Mouse (Mus musculus) stomach, postnatal 0 days (tissue): ENCODE data around the gene Fez1. TPM values are rescaled to one million over a fixed set of nuclear protein-coding genes. Genes with fewer than 3 reads are reported as not detected.

ENCODE experiments used
- ATAC-seq: fragments of 200-750 bp; cut with Nextera tagmentation; 2 replicates; pipeline ENCODE4 v1.8.0; 2017; ENCODE audit not compliant: low FRiP score, low TSS enrichment
- DNase-seq: peaks from one replicate; pipeline ENCODE4 v3.0.0-alpha.2; 2016; ENCODE audit warnings: low spot score
- H3K27ac ChIP-seq: fragments of 300-500 bp; sonication (generic); replicated peaks from 2 replicates; pipeline ENCODE4 v1.5.1; 2014; ENCODE audit warnings: mild to moderate bottlenecking, control low read depth
- H3K27me3 ChIP-seq: fragments of 300-500 bp; sonication (generic); 2 replicates; pipeline ENCODE4 v1.6.1; 2014; ENCODE audit warnings: low read length; ENCODE audit not compliant: control insufficient read depth, insufficient read depth
- H3K36me3 ChIP-seq: fragments of 300-500 bp; sonication (generic); 2 replicates; pipeline ENCODE4 v1.6.1; 2014; ENCODE audit warnings: low read length, mixed read lengths; ENCODE audit not compliant: control insufficient read depth, insufficient read depth
- H3K4me1 ChIP-seq: fragments of 300-500 bp; sonication (generic); replicated peaks from 2 replicates; pipeline ENCODE4 v1.6.1; 2014; ENCODE audit warnings: antibody characterized with exemption; ENCODE audit not compliant: control insufficient read depth, insufficient read depth
- H3K4me2 ChIP-seq: fragments of 300-500 bp; sonication (generic); replicated peaks from 2 replicates; pipeline ENCODE4 v1.6.1; 2014; ENCODE audit warnings: low read depth, mild to moderate bottlenecking, control low read depth, moderate library complexity
- H3K4me3 ChIP-seq: fragments of 300-500 bp; sonication (generic); 2 replicates; pipeline ENCODE4 v1.5.1; 2014; ENCODE audit warnings: low read depth, low read length, control low read depth
- H3K9ac ChIP-seq: fragments of 300-500 bp; sonication (generic); 2 replicates; pipeline ENCODE4 v1.6.1; 2014; ENCODE audit warnings: mild to moderate bottlenecking, low read length, control low read depth, mixed read lengths
- H3K9me3 ChIP-seq: fragments of 300-500 bp; sonication (generic); 2 replicates; pipeline ENCODE4 v1.6.1; 2016; ENCODE audit warnings: low read length; ENCODE audit not compliant: control insufficient read depth
- CTCF ChIP-seq: IDR thresholded peaks from 2 replicates; pipeline ENCODE4 v1.5.1; 2016; ENCODE audit warnings: antibody characterized with exemption, low read depth, mild to moderate bottlenecking, moderate library complexity
- EP300 ChIP-seq: optimal IDR thresholded peaks from 2 replicates; pipeline ENCODE3; 2016; ENCODE audit warnings: antibody characterized with exemption
- WGBS: fragments of 180-500 bp; shearing (Covaris S2); extraction: QIAGEN DNeasy Blood & Tissue Kit; methylation state at CpG from one replicate; pipeline ENCODE4 v1.1.7; 2014; 5-methylcytosine and 5-hydroxymethylcytosine counted together
- polyA plus RNA-seq: library from polyadenylated mRNA; unstranded; fragments of >200 nt; fragmentation: Nextera tagmentation; extraction: Ambion mirVana; gene quantifications from 2 replicates; pipeline ENCODE4 v1.2.1, GENCODE M21; 2015

Fez1 gene
- polyA plus RNA-seq, 1 experiment from 2014 or later: 6.8 TPM

DNA sequence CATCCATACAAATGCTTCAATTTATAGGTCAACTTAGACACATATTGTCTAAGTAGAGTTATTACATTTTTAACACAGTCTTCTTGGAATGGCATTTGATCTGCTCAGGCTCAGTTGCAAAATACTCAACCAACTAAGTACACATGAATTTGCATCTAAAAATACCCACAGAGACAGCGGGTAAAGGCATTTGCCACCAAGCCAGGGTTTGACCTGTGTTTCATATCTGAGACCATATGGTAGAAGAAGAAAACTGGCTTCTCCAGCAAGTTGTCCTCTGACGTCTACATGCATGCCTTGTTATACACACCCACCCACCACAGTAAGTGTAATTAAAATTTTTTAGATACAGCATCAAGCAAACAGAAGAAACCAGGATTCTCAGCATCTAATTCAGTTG lies 52.1 kb downstream of the Fez1 start:
- Histone ChIP-seq H3K9me3 (no peaks in the 10 kb centered on the region), H3K4me3 (no peak overlapping the region), H3K4me1 (no peaks in the 10 kb centered on the region), H3K9ac (no peak overlapping the region), H3K4me2 (no peak overlapping the region), H3K27ac (no peak overlapping the region), H3K36me3 (no peaks in the 10 kb centered on the region), H3K27me3 (no peaks in the 10 kb centered on the region)
- ATAC-seq (no peak), DNase-seq (no peak)
- 67% methylated on average over 2 of the region's 2 CpGs for WGBS
- TF ChIP-seq CTCF: no peak
- TF ChIP-seq EP300: no peak

DNA sequence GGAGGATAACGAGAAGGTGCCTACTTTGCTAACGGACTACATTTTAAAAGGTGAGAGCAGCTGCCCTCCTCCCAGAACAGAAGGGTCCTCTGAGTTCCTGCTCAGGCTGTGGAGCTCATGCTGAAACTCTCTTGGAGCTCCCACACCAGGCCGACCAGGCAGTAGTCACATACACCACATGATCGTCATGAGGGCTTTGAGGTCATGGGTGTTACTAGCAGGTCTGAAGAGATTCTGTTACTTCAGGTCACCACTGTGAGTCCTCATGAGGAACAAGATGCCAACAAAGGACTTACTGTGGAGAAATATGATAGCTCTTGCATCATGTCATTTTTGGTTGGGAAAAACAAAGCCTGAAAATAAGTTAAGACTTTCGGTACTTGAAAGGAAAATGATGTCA lies 54.6 kb downstream of the Fez1 start:
- DNase-seq: no peak
- H3K36me3 ChIP-seq: no peaks in the 10 kb centered on the region
- no peak overlapping the region for H3K4me3 ChIP-seq
- H3K9me3 ChIP-seq: no peaks in the 10 kb centered on the region
- no peak overlapping the region for H3K9ac ChIP-seq
- no peaks in the 10 kb centered on the region for H3K27me3 ChIP-seq
- 87% methylated on average over 5 of the region's 5 CpGs for whole genome bisulfite sequencing
- no peak for ATAC-seq
- no peak overlapping the region for H3K4me2 ChIP-seq
- H3K4me1 ChIP-seq: no peaks in the 10 kb centered on the region
- H3K27ac ChIP-seq: no peak overlapping the region
- TF ChIP-seq CTCF (no peak), EP300 (no peak)

DNA sequence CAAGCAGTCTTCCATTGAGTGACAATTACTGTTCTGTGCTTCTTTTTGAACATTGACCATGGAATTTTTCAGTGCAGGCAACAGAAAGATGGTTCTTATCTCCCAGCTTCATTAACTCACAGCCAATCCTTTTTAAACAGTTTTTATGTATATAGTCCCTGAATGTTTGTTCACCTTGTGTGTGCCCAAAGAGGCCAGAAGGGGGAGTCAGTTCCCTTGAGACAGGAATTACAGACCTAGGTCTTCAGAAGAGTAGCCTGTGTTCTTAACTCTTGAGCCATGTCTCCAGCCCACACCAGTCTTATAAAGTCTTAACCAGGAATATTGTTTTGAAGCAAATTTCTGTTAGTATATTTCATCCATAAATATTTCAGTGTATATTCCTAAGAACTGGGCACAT lies 55.1 kb downstream of the Fez1 start:
- H3K9me3 ChIP-seq: no peaks in the 10 kb centered on the region
- ATAC-seq (no peak), DNase-seq (no peak)
- TF ChIP-seq EP300: no peak
- no peak for TF ChIP-seq CTCF
- no peaks in the 10 kb centered on the region for H3K27me3 ChIP-seq
- H3K4me1 ChIP-seq: no peaks in the 10 kb centered on the region
- H3K4me2 ChIP-seq: no peak overlapping the region
- no peaks in the 10 kb centered on the region for H3K36me3 ChIP-seq
- no peak overlapping the region for H3K4me3 ChIP-seq
- H3K9ac ChIP-seq: no peak overlapping the region
- H3K27ac ChIP-seq: no peak overlapping the region

DNA sequence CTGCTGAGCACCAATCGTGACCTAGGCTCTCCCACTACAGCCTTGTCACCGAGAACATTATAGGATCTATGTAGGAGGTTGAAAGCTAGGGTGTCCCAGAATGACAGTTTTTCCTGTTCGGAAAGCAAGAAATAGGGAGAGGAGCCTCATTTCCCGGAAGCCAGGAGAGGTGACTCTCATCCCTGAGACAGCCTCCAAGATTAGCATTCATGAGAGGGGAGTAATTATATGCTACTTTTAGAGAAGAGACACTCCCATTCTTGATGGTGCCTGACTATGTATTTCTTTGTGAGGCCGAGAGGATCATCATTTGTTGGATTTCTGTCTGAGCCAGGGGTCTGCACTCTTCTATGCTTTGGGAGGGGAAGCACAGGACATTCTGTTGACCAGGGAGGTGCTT lies 60.0 kb downstream of the Fez1 start:
- Histone ChIP-seq H3K4me1 (no peaks in the 10 kb centered on the region), H3K27ac (no peak overlapping the region), H3K9ac (no peak overlapping the region), H3K36me3 (no peaks in the 10 kb centered on the region), H3K4me2 (no peak overlapping the region), H3K27me3 (no peaks in the 10 kb centered on the region), H3K4me3 (no peak overlapping the region), H3K9me3 (no peaks in the 10 kb centered on the region)
- DNase-seq (no peak), ATAC-seq (no peak)
- no peak for TF ChIP-seq EP300
- TF ChIP-seq CTCF: no peak
- WGBS: 79% methylated on average over 5 of the region's 5 CpGs

DNA sequence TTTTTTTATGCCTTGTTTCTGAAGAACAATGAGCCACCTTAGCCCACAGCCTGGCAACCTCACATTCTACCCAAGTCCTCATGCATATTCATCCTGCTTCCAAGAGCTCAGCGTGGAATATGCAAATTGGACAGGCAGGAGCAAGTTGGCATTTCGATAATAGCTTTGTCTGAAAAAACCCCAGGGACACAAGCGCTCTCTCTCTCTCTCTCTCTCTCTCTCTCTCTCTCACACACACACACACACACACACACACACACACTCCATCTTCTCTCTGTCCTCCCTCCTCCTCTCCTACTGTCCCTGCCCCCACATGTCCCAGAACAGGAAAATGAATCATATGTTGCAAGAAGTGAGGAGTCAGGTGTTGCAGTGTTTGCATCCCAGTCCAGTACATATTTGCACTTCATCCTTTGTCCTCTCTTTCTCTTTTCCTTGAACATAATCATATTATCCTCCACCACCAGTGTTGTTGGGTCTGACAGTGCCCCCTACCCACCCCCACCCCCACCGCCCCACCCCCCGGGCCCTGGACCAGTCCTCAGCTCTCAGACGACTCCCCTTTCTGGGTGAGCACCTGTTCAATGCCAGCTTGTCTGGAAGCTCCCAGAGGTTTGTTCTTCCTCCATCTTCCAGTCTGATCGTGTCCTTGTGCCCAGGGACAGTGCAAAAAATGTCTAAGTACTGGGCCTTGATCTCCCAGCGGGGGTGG lies 60.5 kb downstream of the Fez1 start:
- Histone ChIP-seq H3K4me1 (no peaks in the 10 kb centered on the region), H3K27me3 (no peaks in the 10 kb centered on the region), H3K4me3 (no peak overlapping the region), H3K4me2 (no peak overlapping the region), H3K9ac (no peak overlapping the region), H3K36me3 (no peaks in the 10 kb centered on the region), H3K9me3 (no peaks in the 10 kb centered on the region), H3K27ac (no peak overlapping the region)
- DNase-seq (no peak), ATAC-seq (no peak)
- 45% methylated on average over 8 of the region's 8 CpGs for WGBS
- no peak for TF ChIP-seq EP300
- no peak for TF ChIP-seq CTCF

DNA sequence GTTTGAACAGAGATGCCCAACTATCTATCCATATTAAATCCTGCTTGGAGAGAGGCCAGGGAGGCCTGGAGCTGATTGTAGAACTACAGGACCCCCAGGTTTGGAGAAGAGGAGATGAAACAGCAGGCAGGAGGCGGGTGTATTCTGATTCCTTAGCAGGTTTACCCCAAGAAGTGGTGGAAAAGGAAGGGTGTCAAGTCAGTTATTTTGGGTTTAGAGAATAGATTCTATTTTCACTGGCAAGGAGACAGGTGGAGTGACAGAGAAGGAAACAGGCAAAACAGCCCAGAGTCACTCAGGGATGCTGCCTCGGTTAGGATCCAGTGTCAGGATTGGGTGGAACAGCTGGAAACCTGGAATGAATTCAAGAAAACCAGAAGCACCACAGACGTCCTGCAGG lies 61.9 kb downstream of the Fez1 start:
- 43% methylated on average over 3 of the region's 3 CpGs for WGBS
- no peak for TF ChIP-seq EP300
- no peak for TF ChIP-seq CTCF
- H3K4me3 ChIP-seq: no peak overlapping the region
- no peak overlapping the region for H3K4me2 ChIP-seq
- no peaks in the 10 kb centered on the region for H3K36me3 ChIP-seq
- no peak for DNase-seq
- no peaks in the 10 kb centered on the region for H3K4me1 ChIP-seq
- H3K27ac ChIP-seq: no peak overlapping the region
- H3K27me3 ChIP-seq: no peaks in the 10 kb centered on the region
- no peak overlapping the region for H3K9ac ChIP-seq
- no peaks in the 10 kb centered on the region for H3K9me3 ChIP-seq
- ATAC-seq: no peak
